Mouse (Mus musculus): ENCODE data around the gene Src.

GRCm38 (mm10) chr2:157420404-157420803 lies 2.2 kb downstream of the Src start:
- TF ChIP-seq CTCF (IDR thresholded peaks at IDR 0.05; ENCODE audit: extremely low read depth, insufficient read depth, low read length) (no peak), POLR2A (IDR thresholded peaks at IDR 0.05; ENCODE audit: extremely low read depth, insufficient read depth, low read length) (no peak)

Measured in cortical plate, adult 2 months (tissue).